Mouse (Mus musculus) hindbrain, embryonic 14.5 days (tissue): ENCODE results near the gene Mdga1. TPM values are rescaled to one million over a fixed set of nuclear protein-coding genes. Genes with fewer than 3 reads are reported as not detected.
A peak's percentile ranks its signal among the peaks of the same experiment; 100 is the strongest.

Experiments
- ATAC-seq: fragments of 200-750 bp; cut with Nextera tagmentation; 2 replicates; pipeline ENCODE4 v1.8.0; 2017; ENCODE audit warnings: moderate number of reproducible peaks, mild to moderate bottlenecking, moderate TSS enrichment, moderate library complexity; ENCODE audit not compliant: low FRiP score
- DNase-seq: peaks from one replicate; pipeline ENCODE4 v3.0.0-alpha.2; 2015; ENCODE audit warnings: low spot score
- H3K27ac ChIP-seq: fragments of 300-500 bp; sonication (generic); 2 replicates; pipeline ENCODE4 v1.5.1; 2014; ENCODE audit warnings: mild to moderate bottlenecking, moderate library complexity
- H3K27me3 ChIP-seq: fragments of 300-500 bp; sonication (generic); 2 replicates; pipeline ENCODE4 v1.6.1; 2014; ENCODE audit warnings: mild to moderate bottlenecking, low read length, mixed read lengths; ENCODE audit not compliant: control insufficient read depth, insufficient read depth
- H3K36me3 ChIP-seq: fragments of 300-500 bp; sonication (generic); replicated peaks from 2 replicates; pipeline ENCODE4 v1.6.1; 2014; ENCODE audit not compliant: control insufficient read depth, insufficient read depth
- H3K4me1 ChIP-seq: fragments of 300-500 bp; sonication (generic); replicated peaks from 2 replicates; pipeline ENCODE4 v1.6.1; 2014; ENCODE audit warnings: antibody characterized with exemption, low read length, mixed read lengths; ENCODE audit not compliant: control insufficient read depth, insufficient read depth
- H3K4me2 ChIP-seq: fragments of 300-500 bp; sonication (generic); replicated peaks from 2 replicates; pipeline ENCODE4 v1.6.1; 2014; ENCODE audit warnings: mild to moderate bottlenecking, moderate library complexity
- H3K4me3 ChIP-seq: fragments of 300-500 bp; sonication (generic); replicated peaks from 2 replicates; pipeline ENCODE4 v1.5.1; 2014; ENCODE audit warnings: mild to moderate bottlenecking, low read length
- H3K9ac ChIP-seq: fragments of 300-500 bp; sonication (generic); 2 replicates; pipeline ENCODE4 v1.6.1; 2014
- H3K9me3 ChIP-seq: fragments of 300-500 bp; sonication (generic); 2 replicates; pipeline ENCODE4 v1.6.1; 2016; ENCODE audit warnings: low read length; ENCODE audit not compliant: control insufficient read depth
- WGBS: fragments of 180-500 bp; shearing (Covaris S2); extraction: QIAGEN DNeasy Blood & Tissue Kit; methylation state at CpG from one replicate; pipeline ENCODE4 v1.1.7; 2014; 5-methylcytosine and 5-hydroxymethylcytosine counted together
- polyA plus RNA-seq: library from polyadenylated mRNA; unstranded; fragments of >200 nt; fragmentation: Nextera tagmentation; extraction: Ambion mirVana; gene quantifications from 2 replicates; pipeline ENCODE4 v1.2.1, GENCODE M21; 2014

Mdga1 gene
- polyA plus RNA-seq, 1 experiment from 2014 or later: 17.6 TPM

DNA sequence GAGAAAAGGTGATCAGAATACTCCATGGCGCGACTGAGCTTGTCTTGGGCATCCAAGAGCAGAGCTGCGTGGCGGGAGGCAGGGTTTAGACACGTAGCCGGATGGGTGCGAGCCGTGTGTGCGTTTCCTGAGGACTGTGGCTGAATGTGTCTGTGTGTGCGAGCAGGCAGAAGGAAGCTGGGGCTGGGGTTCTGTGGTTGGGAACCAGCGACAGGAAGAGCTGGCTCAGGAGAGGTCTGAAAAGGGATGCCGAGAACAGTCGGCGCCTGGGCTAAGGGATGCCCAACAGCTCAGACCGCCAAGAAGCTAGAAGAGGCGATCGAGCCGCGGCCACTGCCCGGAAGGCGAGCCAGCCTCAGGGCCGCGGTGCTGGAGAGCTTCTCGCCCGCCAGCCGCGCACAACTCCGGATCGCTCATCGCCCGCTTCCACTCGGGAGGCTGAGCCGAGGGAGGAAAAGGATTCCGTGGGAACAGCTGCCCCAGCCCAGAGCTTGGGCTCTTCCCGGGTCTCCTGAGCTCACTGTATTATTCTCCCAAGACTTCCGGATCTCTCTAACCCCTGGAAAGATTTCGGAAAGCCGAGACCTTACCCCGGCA lies 83.1 kb downstream of the Mdga1 start:
- Histone ChIP-seq H3K9me3 (no peaks in the 10 kb centered on the region), H3K27ac (peak overlapping the region; percentile 81), H3K27me3 (0 out of 2 replicates have a peak, but pooled peaks cover 10% of the 10 kb centered on the region), H3K4me3 (peak overlapping the region; percentile 69), H3K36me3 (no peaks in the 10 kb centered on the region), H3K9ac (peak overlapping the region; percentile 66), H3K4me2 (peak overlapping the region; percentile 72), H3K4me1 (peaks cover 51% of the 10 kb centered on the region)
- WGBS: under 1% methylated on average over 39 of the region's 39 CpGs
- ATAC-seq: no peak
- peak; percentile 43 for DNase-seq

DNA sequence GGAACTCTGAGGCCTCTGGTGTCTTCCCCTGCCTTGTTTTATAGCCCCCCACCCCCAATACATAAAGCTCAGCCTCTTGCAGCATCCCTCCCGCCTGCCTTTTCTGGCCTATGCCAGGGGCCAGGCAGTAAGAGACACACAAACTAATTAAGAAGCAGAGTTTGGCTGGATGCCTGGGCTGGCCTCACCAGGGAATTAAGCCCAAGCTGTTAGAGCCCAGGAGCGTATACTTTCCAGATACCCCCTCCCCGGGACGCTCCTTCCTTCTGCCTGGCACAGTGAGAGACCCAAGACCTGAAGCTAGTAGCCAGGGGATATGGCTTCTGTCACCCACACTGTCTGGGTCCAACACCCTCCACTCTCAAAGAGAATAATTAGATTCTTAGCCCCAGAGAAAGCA lies 83.8 kb downstream of the Mdga1 start:
- H3K4me3 ChIP-seq: peak overlapping the region; percentile 69
- no peak for ATAC-seq
- WGBS: 2% methylated on average over 4 of the region's 4 CpGs
- 0 out of 2 replicates have a peak, but pooled peaks cover 10% of the 10 kb centered on the region for H3K27me3 ChIP-seq
- H3K4me2 ChIP-seq: peak overlapping the region; percentile 72
- peaks cover 51% of the 10 kb centered on the region for H3K4me1 ChIP-seq
- peak overlapping the region; percentile 66 for H3K9ac ChIP-seq
- no peaks in the 10 kb centered on the region for H3K9me3 ChIP-seq
- peak; percentile 78 for DNase-seq
- H3K27ac ChIP-seq: peak overlapping the region; percentile 81
- H3K36me3 ChIP-seq: no peaks in the 10 kb centered on the region

GRCm38 (mm10) chr17:29884596-29884995 lies 85.3 kb downstream of the Mdga1 start:
- H3K4me3 ChIP-seq: peak overlapping the region; percentile 69
- H3K27ac ChIP-seq: 0 out of 2 replicates have a peak overlapping the region, but pooled peaks have one; percentile 26
- ATAC-seq (no peak), DNase-seq (no peak)
- H3K36me3 ChIP-seq: no peaks in the 10 kb centered on the region
- WGBS: 15% methylated on average over 6 of the region's 6 CpGs
- H3K4me2 ChIP-seq: peak overlapping the region; percentile 72
- H3K27me3 ChIP-seq: no peaks in the 10 kb centered on the region
- peaks cover 53% of the 10 kb centered on the region for H3K4me1 ChIP-seq
- H3K9ac ChIP-seq: peak overlapping the region; percentile 66
- no peaks in the 10 kb centered on the region for H3K9me3 ChIP-seq

GRCm38 (mm10) chr17:29883351-29883750 lies 86.5 kb downstream of the Mdga1 start:
- Histone ChIP-seq H3K9ac (peak overlapping the region; percentile 66), H3K4me2 (peak overlapping the region; percentile 72), H3K36me3 (no peaks in the 10 kb centered on the region), H3K9me3 (no peaks in the 10 kb centered on the region), H3K27ac (peak overlapping the region; percentile 56), H3K4me3 (peak overlapping the region; percentile 69), H3K27me3 (no peaks in the 10 kb centered on the region), H3K4me1 (peaks cover 49% of the 10 kb centered on the region)
- ATAC-seq: no peak
- WGBS: 28% methylated on average over 9 of the region's 9 CpGs
- DNase-seq: no peak

DNA sequence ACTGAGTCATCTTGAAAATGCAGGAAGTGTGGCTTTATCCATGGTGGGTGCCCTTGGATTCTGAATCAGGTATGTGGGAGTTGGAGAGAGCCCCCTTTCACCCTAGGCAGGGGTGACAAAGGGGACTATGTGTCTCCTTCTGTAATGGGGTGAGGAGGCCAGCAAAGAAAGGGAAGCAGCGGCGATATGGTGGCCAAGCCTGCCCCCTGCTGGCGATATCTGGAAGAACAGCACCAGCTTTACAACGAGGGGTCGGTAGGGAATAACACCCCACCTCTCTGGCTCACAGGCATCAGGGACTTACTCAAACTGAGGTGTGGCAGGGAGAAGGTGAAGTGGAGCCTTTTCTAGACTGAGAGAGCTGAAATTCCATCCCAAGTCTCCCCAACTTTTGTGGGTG lies 87.0 kb downstream of the Mdga1 start:
- Histone ChIP-seq H3K27me3 (no peaks in the 10 kb centered on the region), H3K4me1 (peaks cover 49% of the 10 kb centered on the region), H3K4me3 (peak overlapping the region; percentile 69), H3K9me3 (no peaks in the 10 kb centered on the region), H3K27ac (peak overlapping the region; percentile 56), H3K36me3 (no peaks in the 10 kb centered on the region), H3K9ac (peak overlapping the region; percentile 66), H3K4me2 (peak overlapping the region; percentile 72)
- ATAC-seq: no peak
- peak; percentile 86 for DNase-seq
- 1% methylated on average over 5 of the region's 5 CpGs for WGBS

GRCm38 (mm10) chr17:29880251-29880650 lies 89.6 kb downstream of the Mdga1 start:
- H3K4me1 ChIP-seq: peaks cover 36% of the 10 kb centered on the region
- no peaks in the 10 kb centered on the region for H3K9me3 ChIP-seq
- H3K4me2 ChIP-seq: no peak overlapping the region
- no peak overlapping the region for H3K4me3 ChIP-seq
- H3K27ac ChIP-seq: no peak overlapping the region
- 0 out of 2 replicates have a peak overlapping the region, but pooled peaks have one; percentile 35 for H3K9ac ChIP-seq
- ATAC-seq (no peak), DNase-seq (no peak)
- no peaks in the 10 kb centered on the region for H3K27me3 ChIP-seq
- WGBS: 30% methylated on average over 10 of the region's 10 CpGs
- no peaks in the 10 kb centered on the region for H3K36me3 ChIP-seq

DNA sequence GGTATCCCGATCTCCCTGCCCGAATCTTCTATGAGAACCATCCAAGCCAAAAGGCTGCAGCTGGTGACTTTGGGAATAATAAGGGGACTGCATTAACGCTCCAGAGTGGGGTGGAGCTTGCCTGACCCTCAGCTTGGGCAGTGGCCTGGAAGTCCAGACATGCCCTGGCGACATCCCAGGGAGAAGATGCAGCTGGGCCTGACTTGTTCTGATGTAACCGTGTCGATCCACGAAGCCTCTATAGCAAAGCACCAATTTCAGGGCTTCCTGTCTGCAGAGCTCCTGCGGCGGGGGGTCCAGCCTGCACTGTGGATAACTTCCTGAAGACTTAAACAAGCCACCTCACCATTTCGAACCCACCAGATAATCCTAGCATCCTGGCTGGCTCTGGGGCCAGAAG lies 90.9 kb downstream of the Mdga1 start:
- peaks cover 35% of the 10 kb centered on the region for H3K4me1 ChIP-seq
- no peaks in the 10 kb centered on the region for H3K27me3 ChIP-seq
- no peak overlapping the region for H3K27ac ChIP-seq
- no peak overlapping the region for H3K4me2 ChIP-seq
- no peak overlapping the region for H3K9ac ChIP-seq
- 81% methylated on average over 10 of the region's 10 CpGs for WGBS
- H3K4me3 ChIP-seq: no peak overlapping the region
- H3K36me3 ChIP-seq: no peaks in the 10 kb centered on the region
- no peak for ATAC-seq
- H3K9me3 ChIP-seq: no peaks in the 10 kb centered on the region
- no peak for DNase-seq

DNA sequence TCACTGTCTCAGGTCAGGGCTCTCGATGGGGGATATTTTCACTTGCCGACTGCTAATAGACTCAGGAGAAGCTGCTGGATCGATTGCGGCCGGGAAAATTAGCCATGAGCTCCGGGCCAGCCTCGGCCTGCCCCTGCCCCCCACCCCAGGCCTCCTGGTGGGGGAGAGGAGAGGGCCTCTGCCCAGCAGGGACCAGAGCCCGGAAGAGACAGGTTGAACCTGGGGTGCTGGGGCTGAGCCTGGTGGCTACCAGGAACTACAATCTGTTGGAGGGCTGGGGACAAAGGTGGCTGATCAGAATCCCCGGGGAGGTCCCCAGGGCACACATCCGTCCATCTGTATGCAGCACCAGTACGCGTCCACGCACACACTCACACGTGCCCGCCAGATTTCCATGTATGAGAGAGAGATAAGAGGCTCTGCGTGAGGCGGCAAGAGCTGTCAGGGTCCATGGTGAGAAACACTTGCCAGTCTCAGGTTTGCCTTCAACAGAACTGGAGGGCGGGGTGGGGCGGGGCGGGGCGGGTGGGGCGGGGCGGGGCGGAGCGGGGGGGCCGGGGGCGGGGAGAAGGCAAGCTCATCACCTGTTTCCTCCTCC lies 95.7 kb downstream of the Mdga1 start:
- no peaks in the 10 kb centered on the region for H3K36me3 ChIP-seq
- H3K9ac ChIP-seq: peak overlapping the region; percentile 45
- WGBS: 9% methylated on average over 27 of the region's 27 CpGs

DNA sequence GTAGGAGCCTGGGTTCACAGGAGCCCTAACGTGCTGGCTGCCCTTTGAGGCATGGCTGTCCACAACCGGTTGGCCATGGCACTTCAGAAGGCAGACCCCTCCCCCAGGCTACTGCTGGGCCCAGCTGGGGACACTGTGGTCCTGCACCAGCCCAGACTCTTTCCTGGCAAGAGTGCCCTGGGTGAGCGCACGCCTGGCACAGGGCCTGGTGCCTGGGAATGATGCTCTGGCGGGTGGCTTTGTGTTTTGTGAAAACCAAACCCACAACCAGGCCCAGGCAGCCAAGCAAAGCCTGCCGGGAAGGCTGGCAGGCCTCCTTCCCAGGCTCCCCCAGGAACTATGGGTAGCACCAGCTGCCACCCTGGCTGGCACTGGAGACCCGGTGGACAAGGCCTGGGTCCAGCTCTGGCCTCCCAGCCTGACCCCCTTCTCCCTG lies 96.3 kb downstream of the Mdga1 start:
- DNase-seq (peak; percentile 76), ATAC-seq (peak; percentile 88)
- H3K27me3 ChIP-seq: no peaks in the 10 kb centered on the region
- no peaks in the 10 kb centered on the region for H3K9me3 ChIP-seq
- peaks cover 23% of the 10 kb centered on the region for H3K4me1 ChIP-seq
- H3K4me3 ChIP-seq: no peak overlapping the region
- peak overlapping the region; percentile 45; the same call in 1 of the 2 replicates for H3K9ac ChIP-seq
- peak overlapping the region; percentile 82 for H3K27ac ChIP-seq
- H3K4me2 ChIP-seq: peak overlapping the region; percentile 28; the same call in 1 of the 2 replicates
- 33% methylated on average over 7 of the region's 7 CpGs for WGBS
- no peaks in the 10 kb centered on the region for H3K36me3 ChIP-seq

More for the DNA sequence above, 95.7 kb downstream of the Mdga1 start:
- H3K9me3 ChIP-seq: no peaks in the 10 kb centered on the region
- ATAC-seq (0 out of 2 replicates have a peak, but pooled peaks have one; percentile 32), DNase-seq (no peak)
- peak overlapping the region; percentile 28 for H3K4me2 ChIP-seq
- no peak overlapping the region for H3K4me3 ChIP-seq
- H3K4me1 ChIP-seq: peaks cover 23% of the 10 kb centered on the region
- no peaks in the 10 kb centered on the region for H3K27me3 ChIP-seq
- peak overlapping the region; percentile 82 for H3K27ac ChIP-seq
